Mouse (Mus musculus) forebrain, postnatal 0 days (tissue): ENCODE results near the gene Adamtsl4. TPM values are rescaled to one million over a fixed set of nuclear protein-coding genes. Genes with fewer than 3 reads are reported as not detected.

Experiments
- ATAC-seq: fragments of 200-750 bp; cut with Nextera tagmentation; 2 replicates; pipeline ENCODE4 v1.8.0; 2017; ENCODE audit warnings: mild to moderate bottlenecking, moderate library complexity
- DNase-seq: peaks from one replicate; pipeline ENCODE4 v3.0.0-alpha.2; 2015
- H3K27ac ChIP-seq: fragments of 300-500 bp; sonication (generic); 2 replicates; pipeline ENCODE4 v1.5.1; 2014; ENCODE audit warnings: low read depth, mild to moderate bottlenecking, antibody characterized with exemption, low read length, moderate library complexity, mixed read lengths
- H3K27me3 ChIP-seq: fragments of 300-500 bp; sonication (generic); 2 replicates; pipeline ENCODE4 v1.6.1; 2014; ENCODE audit warnings: mild to moderate bottlenecking, low read length, mixed read lengths; ENCODE audit not compliant: insufficient read depth
- H3K36me3 ChIP-seq: fragments of 300-500 bp; sonication (generic); 2 replicates; pipeline ENCODE4 v1.6.1; 2014; ENCODE audit warnings: mild to moderate bottlenecking, moderate library complexity; ENCODE audit not compliant: insufficient read depth
- H3K4me1 ChIP-seq: fragments of 300-500 bp; sonication (generic); 2 replicates; pipeline ENCODE4 v1.6.1; 2014; ENCODE audit warnings: antibody characterized with exemption; ENCODE audit not compliant: insufficient read depth
- H3K4me2 ChIP-seq: fragments of 300-500 bp; sonication (generic); 2 replicates; pipeline ENCODE4 v1.6.1; 2014; ENCODE audit warnings: low read depth, mild to moderate bottlenecking, moderate library complexity
- H3K4me3 ChIP-seq: fragments of 300-500 bp; sonication (generic); 2 replicates; pipeline ENCODE4 v1.5.1; 2014; ENCODE audit warnings: low read depth, low read length, mixed read lengths
- H3K9ac ChIP-seq: fragments of 300-500 bp; sonication (generic); 2 replicates; pipeline ENCODE4 v1.6.1; 2014; ENCODE audit warnings: mild to moderate bottlenecking
- H3K9me3 ChIP-seq: fragments of 300-500 bp; sonication (generic); 2 replicates; pipeline ENCODE4 v1.6.1; 2016; ENCODE audit warnings: low read length
- CTCF ChIP-seq: sonication (generic); IDR thresholded peaks from 2 replicates; pipeline ENCODE4 v1.5.1; 2016; ENCODE audit warnings: antibody characterized with exemption, control low read depth, low read depth
- WGBS: fragments of 180-500 bp; shearing (Covaris S2); extraction: QIAGEN DNeasy Blood & Tissue Kit; methylation state at CpG from one replicate; pipeline ENCODE4 v1.1.7; 2014; 5-methylcytosine and 5-hydroxymethylcytosine counted together
- polyA plus RNA-seq: library from polyadenylated mRNA; unstranded; fragments of >200 nt; fragmentation: Nextera tagmentation; extraction: Ambion mirVana; gene quantifications from 2 replicates; pipeline ENCODE4 v1.2.1, GENCODE M21; 2015
- total RNA-seq: library from RNA; depleted of rRNA; stranded (reverse); fragments of >200 nt; gene quantifications from 2 replicates; pipeline ENCODE4 v1.2.3, GENCODE M21; 2014

Gene Adamtsl4
- total and polyA plus RNA-seq, 2 experiments from 2014 or later: 0.81 to 2.0 TPM

GRCm38 (mm10) chr3:95700233-95700681 lies 12.5 kb upstream of the Adamtsl4 start:
- Histone ChIP-seq H3K4me2 (no peak overlapping the region), H3K27ac (no peak overlapping the region), H3K9me3 (no peaks in the 10 kb centered on the region), H3K9ac (no peak overlapping the region), H3K4me1 (no peaks in the 10 kb centered on the region), H3K36me3 (no peaks in the 10 kb centered on the region), H3K4me3 (no peak overlapping the region), H3K27me3 (no peaks in the 10 kb centered on the region)
- 67% methylated on average over 6 of the region's 6 CpGs for WGBS
- no peak for DNase-seq
- TF ChIP-seq CTCF: no peak
- ATAC-seq: no peak

- ATAC-seq: no peak
- Histone ChIP-seq H3K27ac (no peak overlapping the region), H3K4me2 (no peak overlapping the region), H3K4me1 (no peaks in the 10 kb centered on the region), H3K36me3 (no peaks in the 10 kb centered on the region), H3K9me3 (no peaks in the 10 kb centered on the region), H3K9ac (no peak overlapping the region), H3K27me3 (no peaks in the 10 kb centered on the region), H3K4me3 (no peak overlapping the region)
- DNase-seq: no peak
- TF ChIP-seq CTCF: no peak
- 91% methylated on average over 4 of the region's 4 CpGs for whole genome bisulfite sequencing
Observed at GRCm38 (mm10) chr3:95698286-95698685, 10.6 kb upstream of the Adamtsl4 start.

- Histone ChIP-seq H3K9me3 (no peaks in the 10 kb centered on the region), H3K4me3 (no peak overlapping the region), H3K27me3 (no peaks in the 10 kb centered on the region), H3K27ac (no peak overlapping the region), H3K36me3 (no peaks in the 10 kb centered on the region), H3K9ac (no peak overlapping the region), H3K4me1 (no peaks in the 10 kb centered on the region), H3K4me2 (no peak overlapping the region)
- TF ChIP-seq CTCF: no peak
- DNase-seq: no peak
- ATAC-seq: no peak
- whole genome bisulfite sequencing: 60% methylated on average over 7 of the region's 7 CpGs
Observed at GRCm38 (mm10) chr3:95696360-95696759, 8.6 kb upstream of the Adamtsl4 start.

- Histone ChIP-seq H3K4me1 (no peaks in the 10 kb centered on the region), H3K27ac (no peak overlapping the region), H3K4me3 (no peak overlapping the region), H3K9me3 (no peaks in the 10 kb centered on the region), H3K9ac (no peak overlapping the region), H3K4me2 (no peak overlapping the region), H3K27me3 (no peaks in the 10 kb centered on the region), H3K36me3 (no peaks in the 10 kb centered on the region)
- no peak for TF ChIP-seq CTCF
- ATAC-seq (no peak), DNase-seq (no peak)
- WGBS: 63% methylated on average over 3 of the region's 3 CpGs
Observed at GRCm38 (mm10) chr3:95695796-95696195, 8.1 kb upstream of the Adamtsl4 start.

- 89% methylated on average over 11 of the region's 11 CpGs for WGBS
- Histone ChIP-seq H3K36me3 (no peaks in the 10 kb centered on the region), H3K27ac (no peak overlapping the region), H3K4me1 (no peaks in the 10 kb centered on the region), H3K4me2 (no peak overlapping the region), H3K4me3 (no peak overlapping the region), H3K27me3 (no peaks in the 10 kb centered on the region), H3K9ac (no peak overlapping the region), H3K9me3 (no peaks in the 10 kb centered on the region)
- ATAC-seq (no peak; the same call in 1 of the 2 replicates), DNase-seq (no peak)
- TF ChIP-seq CTCF: no peak
Observed at GRCm38 (mm10) chr3:95694808-95695703, 7.3 kb upstream of the Adamtsl4 start.

GRCm38 (mm10) chr3:95693821-95694807 lies 6.4 kb upstream of the Adamtsl4 start:
- H3K4me3 ChIP-seq: no peak overlapping the region
- no peaks in the 10 kb centered on the region for H3K9me3 ChIP-seq
- 83% methylated on average over 11 of the region's 11 CpGs for WGBS
- ATAC-seq: no peak
- H3K9ac ChIP-seq: no peak overlapping the region
- TF ChIP-seq CTCF: no peak
- no peak overlapping the region for H3K4me2 ChIP-seq
- no peak overlapping the region for H3K27ac ChIP-seq
- no peaks in the 10 kb centered on the region for H3K36me3 ChIP-seq
- no peaks in the 10 kb centered on the region for H3K27me3 ChIP-seq
- no peaks in the 10 kb centered on the region for H3K4me1 ChIP-seq
- DNase-seq: no peak
